Mouse (Mus musculus) heart, adult 2 months (tissue): ENCODE data around the gene Mfn1.

Experiments used
- CTCF ChIP-seq: fragments of 200-600 bp; IDR thresholded peaks from 2 replicates; pipeline ENCODE4 v1.8.1; 2022; ENCODE audit warnings: antibody characterized with exemption, mild to moderate bottlenecking, moderate library complexity
- POLR2A ChIP-seq: fragments of 200-500 bp; IDR thresholded peaks from 2 replicates; pipeline ENCODE4 v1.6.1; 2011; ENCODE audit warnings: mild to moderate bottlenecking, low read depth, low read length, control low read depth; ENCODE audit not compliant: insufficient read depth

DNA sequence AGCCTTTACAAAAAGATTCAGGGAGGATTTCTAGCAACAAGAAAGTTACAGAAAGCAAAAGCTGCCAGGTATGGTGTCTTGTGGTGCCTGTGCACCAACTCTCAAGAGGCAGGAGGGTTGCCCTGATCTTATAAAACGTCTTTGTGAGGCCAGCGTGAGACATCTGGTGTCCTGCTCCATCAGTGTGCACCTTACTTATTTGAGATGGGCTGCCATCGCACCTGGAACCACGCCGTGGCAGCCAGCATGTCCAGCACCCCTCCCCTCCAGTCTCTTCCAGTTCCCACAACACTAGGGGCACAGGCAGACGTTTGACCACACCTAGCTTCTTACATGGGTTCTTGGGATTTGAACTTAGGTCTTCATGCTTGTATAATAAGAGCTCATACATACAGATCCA is 41.1 kb upstream of the Mfn1 start:
- TF ChIP-seq POLR2A (no peak), CTCF (no peak)
